Mouse (Mus musculus) granulocyte monocyte progenitor cell, adult 5-6 weeks (primary cell): Measurements from ENCODE around the gene Oxsr1. TPM values are rescaled to one million over a fixed set of nuclear protein-coding genes. Genes with fewer than 3 reads are reported as not detected.
"Not testable (repeated sequence)": the region's sequence is repeated elsewhere in the genome, so short reads cannot be mapped to it uniquely, and the experiment has no call there.

ENCODE experiments used
- ATAC-seq: replicated peaks from 2 replicates; pipeline ENCODE4 v1.8.0; 2016; ENCODE audit warnings: mild to moderate bottlenecking, moderate TSS enrichment, inconsistent platforms; ENCODE audit not compliant: poor library complexity, severe bottlenecking
- total RNA-seq, 2 experiments: library from RNA; stranded (forward) in 1 of 2; stranded (reverse) in 1 of 2; fragments of 200-712, 200-1000 nt in 1 of 2; fragments of >200 nt in 1 of 2; fragmentation: Nextera tagmentation in 1 of 2; gene quantifications; 2 replicates each; pipeline ENCODE4 v1.2.3; 2014 to 2017

Gene Oxsr1
- total RNA-seq, 2 experiments from 2014 or later: 28.0 to 28.7 TPM

GRCm38 (mm10) chr9:119238796-119239195 is 83.4 kb downstream of the Oxsr1 start:
- no peak for ATAC-seq

GRCm38 (mm10) chr9:119231552-119231951 is 90.7 kb downstream of the Oxsr1 start:
- ATAC-seq: no peak

GRCm38 (mm10) chr9:119230829-119231228 is 91.4 kb downstream of the Oxsr1 start:
- no peak for ATAC-seq

GRCm38 (mm10) chr9:119220249-119220648 is 102.0 kb downstream of the Oxsr1 start:
- ATAC-seq: peak; percentile 52; the same call in 1 of the 2 replicates

GRCm38 (mm10) chr9:119219667-119220066 is 102.6 kb downstream of the Oxsr1 start:
- ATAC-seq: no peak

GRCm38 (mm10) chr9:119215341-119215740 is 106.9 kb downstream of the Oxsr1 start:
- ATAC-seq: not testable (repeated sequence)

- ATAC-seq: no peak
These were observed 107.6 kb downstream of the Oxsr1 start for GRCm38 (mm10) chr9:119214601-119215000.

- no peak for ATAC-seq
These were observed 109.2 kb downstream of the Oxsr1 start for GRCm38 (mm10) chr9:119212996-119213395.

GRCm38 (mm10) chr9:119208998-119209397 is 113.2 kb downstream of the Oxsr1 start, which contains the start of gene Slc22a13:
Gene Slc22a13 (minus strand): TSS chr9:119209098.
- no peak for ATAC-seq

GRCm38 (mm10) chr9:119207113-119207512 is 115.1 kb downstream of the Oxsr1 start:
- no peak for ATAC-seq

- ATAC-seq: no peak
These were observed 115.6 kb downstream of the Oxsr1 start for GRCm38 (mm10) chr9:119206666-119207065.

- ATAC-seq: no peak
These were observed 116.5 kb downstream of the Oxsr1 start for GRCm38 (mm10) chr9:119205756-119206155.

GRCm38 (mm10) chr9:119203617-119204016 is 118.6 kb downstream of the Oxsr1 start:
- no peak for ATAC-seq

- no peak for ATAC-seq
These were observed 120.6 kb downstream of the Oxsr1 start for GRCm38 (mm10) chr9:119201653-119202052.

GRCm38 (mm10) chr9:119199151-119199861 is 122.9 kb downstream of the Oxsr1 start:
- peak; percentile 35; the same call in 1 of the 2 replicates for ATAC-seq

GRCm38 (mm10) chr9:119192202-119192990 is 129.8 kb downstream of the Oxsr1 start:
- ATAC-seq: no peak

Other genes starting within 250 kb of the Oxsr1 start
- gene Plcd1, start 228.9 kb downstream of the Oxsr1 start, total RNA-seq (2014; fragmentation: Nextera tagmentation): not detected in 2 replicates
- not detected in 2 replicates for gene Plcd1, start 228.9 kb downstream of the Oxsr1 start, total RNA-seq (2017)
- gene Dlec1, start 219.9 kb downstream of the Oxsr1 start, total RNA-seq (2014; fragmentation: Nextera tagmentation): 0.06 and 0.32 TPM in 2 replicates
- gene Dlec1, start 219.9 kb downstream of the Oxsr1 start, total RNA-seq (2017): 0.26 and 0.67 TPM in 2 replicates
- gene Acaa1b, start 165.3 kb downstream of the Oxsr1 start, total RNA-seq (2014; fragmentation: Nextera tagmentation): not detected in 2 replicates
- not detected in 2 replicates for gene Acaa1b, start 165.3 kb downstream of the Oxsr1 start, total RNA-seq (2017)
- not detected in 2 replicates for gene Gm47289, start 163.3 kb downstream of the Oxsr1 start, total RNA-seq (2014; fragmentation: Nextera tagmentation)
- gene Gm47289, start 163.3 kb downstream of the Oxsr1 start, total RNA-seq (2017): not detected in 2 replicates
- not detected in 2 replicates for gene Slc22a13, start 113.3 kb downstream of the Oxsr1 start, total RNA-seq (2014; fragmentation: Nextera tagmentation)
- not detected in 2 replicates for gene Slc22a13, start 113.3 kb downstream of the Oxsr1 start, total RNA-seq (2017)
- 26.4 and 40.6 TPM in 2 replicates for gene Acaa1a, start 17.2 kb upstream of the Oxsr1 start, total RNA-seq (2014; fragmentation: Nextera tagmentation)
- 21.2 and 26.2 TPM in 2 replicates for gene Acaa1a, start 17.2 kb upstream of the Oxsr1 start, total RNA-seq (2017)
- 31.1 and 47.6 TPM in 2 replicates for gene Myd88, start 19.0 kb upstream of the Oxsr1 start, total RNA-seq (2014; fragmentation: Nextera tagmentation)
- gene Myd88, start 19.0 kb upstream of the Oxsr1 start, total RNA-seq (2017): 16.4 and 24.2 TPM in 2 replicates
- gene Xylb, start 35.0 kb upstream of the Oxsr1 start, total RNA-seq (2014; fragmentation: Nextera tagmentation): 4.4 and 7.4 TPM in 2 replicates
- gene Xylb, start 35.0 kb upstream of the Oxsr1 start, total RNA-seq (2017): 2.8 and 4.1 TPM in 2 replicates
- gene Slc22a14, start 43.1 kb upstream of the Oxsr1 start, total RNA-seq (2014; fragmentation: Nextera tagmentation): not detected in 2 replicates
- not detected in 2 replicates for gene Slc22a14, start 43.1 kb upstream of the Oxsr1 start, total RNA-seq (2017)
- 2.0 and 2.9 TPM in 2 replicates for gene Acvr2b, start 79.7 kb upstream of the Oxsr1 start, total RNA-seq (2014; fragmentation: Nextera tagmentation)
- 0.36 and 0.65 TPM in 2 replicates for gene Acvr2b, start 79.7 kb upstream of the Oxsr1 start, total RNA-seq (2017)
- gene Exog, start 122.5 kb upstream of the Oxsr1 start, total RNA-seq (2014; fragmentation: Nextera tagmentation): 10.4 and 17.7 TPM in 2 replicates
- gene Exog, start 122.5 kb upstream of the Oxsr1 start, total RNA-seq (2017): 4.2 and 4.6 TPM in 2 replicates